Mouse (Mus musculus) lung, adult 18-20 months (tissue): ENCODE data around the gene Mcat.

Experiments
- DNase-seq, 2 experiments: peaks; one replicate each; pipeline ENCODE4 v3.0.0; 2022; ENCODE audit warnings: mixed read lengths in 2 of 2

Gene Mcat

DNA sequence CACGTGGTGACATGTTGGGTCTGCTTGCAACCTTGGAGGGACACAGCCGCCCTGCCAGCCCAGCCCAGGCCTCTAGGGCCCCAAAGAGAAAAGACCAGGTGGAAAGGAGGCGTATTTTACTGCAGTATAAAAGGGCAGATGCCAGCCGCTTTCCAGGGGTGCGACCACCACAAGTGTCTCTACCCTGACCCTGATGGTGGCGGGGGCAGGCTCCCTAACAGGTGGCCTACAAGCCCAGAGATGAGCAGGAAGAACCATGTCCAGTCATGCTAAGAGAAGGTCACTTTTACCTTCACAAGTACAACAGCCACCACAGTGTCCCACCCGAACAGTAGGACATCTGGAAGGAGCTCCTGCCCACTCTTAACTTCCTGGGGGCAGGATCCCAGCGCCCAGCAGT is 12.0 kb upstream of the Mcat start:
- no peak for DNase-seq

DNA sequence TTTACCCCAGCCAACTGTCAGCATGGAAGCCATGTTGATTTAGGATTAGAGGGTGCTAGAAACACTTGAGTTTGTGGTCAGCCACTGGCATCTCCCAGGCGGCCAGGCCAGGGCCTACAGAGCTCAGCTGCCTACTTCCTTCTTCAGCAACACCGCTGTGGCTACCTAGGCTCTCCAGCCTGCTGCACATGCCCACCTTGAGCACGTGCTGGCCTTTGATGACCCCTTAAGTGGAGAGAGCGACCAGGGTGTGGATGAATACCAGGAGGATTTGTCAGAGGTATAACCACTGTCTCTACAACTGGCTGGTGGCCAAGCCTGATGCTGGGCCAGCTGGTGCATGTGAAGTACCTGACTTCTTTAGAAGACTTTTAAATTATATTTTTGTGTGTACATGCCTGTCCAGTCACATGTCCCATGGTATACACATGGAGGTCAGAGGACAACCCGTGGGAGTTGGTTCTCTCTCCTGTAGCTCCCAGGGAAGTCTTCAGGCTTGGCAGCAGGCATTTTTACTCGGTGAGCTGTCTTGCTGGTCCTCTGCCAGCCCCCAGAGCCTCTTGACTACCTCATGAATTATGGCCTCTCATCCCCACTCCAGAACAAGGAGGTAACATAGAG is 11.3 kb upstream of the Mcat start:
- peak; percentile 83 to 87 for DNase-seq

DNA sequence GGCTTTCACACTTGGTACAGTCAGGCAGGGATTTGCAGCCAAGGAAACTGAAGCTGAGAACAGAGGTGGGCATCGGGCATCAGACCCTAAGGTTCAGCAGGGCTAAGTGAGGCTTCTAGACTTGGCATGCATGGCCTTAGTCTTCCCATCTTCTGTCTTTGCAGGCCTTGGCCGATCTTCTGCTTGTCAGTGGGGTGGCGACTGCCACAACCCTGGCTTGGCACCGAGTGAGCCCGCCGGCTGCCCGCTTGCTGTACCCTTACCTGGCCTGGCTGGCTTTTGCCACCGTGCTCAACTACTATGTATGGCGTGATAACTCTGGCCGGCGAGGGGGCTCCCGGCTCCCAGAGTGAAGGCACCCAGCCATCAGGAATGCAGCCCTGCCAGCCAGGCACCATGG is 10.0 kb upstream of the Mcat start:
- no peak for DNase-seq

DNA sequence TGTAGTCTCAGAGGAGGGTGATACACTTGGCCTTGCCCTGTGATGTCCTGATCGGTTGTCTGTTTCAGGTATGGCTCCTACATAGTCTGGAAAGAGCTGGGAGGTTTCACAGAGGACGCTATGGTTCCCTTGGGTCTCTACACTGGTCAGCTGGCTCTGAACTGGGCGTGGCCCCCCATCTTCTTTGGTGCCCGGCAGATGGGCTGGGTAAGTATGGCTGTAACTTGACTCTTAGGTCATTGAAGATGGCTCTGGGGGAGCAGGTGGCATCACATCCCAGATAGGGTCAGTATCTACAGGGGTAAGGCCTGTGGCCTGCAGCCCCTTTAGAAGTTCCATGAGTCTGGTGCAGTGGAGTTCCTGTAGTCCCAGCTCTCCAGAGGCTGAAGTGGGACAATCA is 8.5 kb upstream of the Mcat start:
- no peak for DNase-seq

DNA sequence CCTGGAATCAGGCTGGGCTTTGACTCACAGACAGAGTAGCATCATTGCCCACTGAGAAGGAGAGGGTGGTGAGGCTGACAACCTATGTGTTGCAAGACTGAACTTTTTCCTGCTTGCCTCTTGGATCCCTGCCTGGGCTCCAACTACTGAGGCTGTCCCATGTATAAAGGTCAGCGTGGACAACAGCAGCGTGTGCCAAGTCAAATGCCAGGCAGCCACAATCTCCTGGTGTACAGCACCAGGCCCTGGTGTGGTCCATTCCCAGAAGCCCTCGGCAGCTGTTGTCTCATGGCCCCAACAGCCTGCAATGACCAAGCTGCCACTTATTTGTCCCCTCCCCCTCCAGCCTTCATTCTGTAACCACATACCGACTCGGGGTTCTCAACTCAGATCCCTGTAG is 8.0 kb upstream of the Mcat start:
- peak; percentile 63 to 69 for DNase-seq

DNA sequence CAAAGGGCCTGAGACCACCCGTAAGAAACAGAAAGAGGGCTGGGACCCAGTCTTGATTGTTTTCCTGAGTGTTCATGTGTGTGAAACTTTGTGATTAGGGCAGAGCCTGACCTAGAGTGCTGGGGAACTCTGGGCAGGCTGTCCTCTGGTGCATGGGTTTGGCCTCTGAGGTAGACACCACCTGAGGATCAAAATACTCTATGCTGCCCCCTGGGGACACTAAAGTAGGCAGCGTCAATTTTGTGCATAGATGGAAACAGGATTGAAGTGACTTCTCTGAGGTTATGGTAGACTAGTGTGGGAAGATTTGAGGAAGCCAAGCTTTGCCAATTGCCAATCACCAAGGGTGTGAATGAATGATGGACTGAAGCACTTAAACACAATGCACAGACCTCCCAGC is 7.1 kb upstream of the Mcat start:
- DNase-seq: no peak

DNA sequence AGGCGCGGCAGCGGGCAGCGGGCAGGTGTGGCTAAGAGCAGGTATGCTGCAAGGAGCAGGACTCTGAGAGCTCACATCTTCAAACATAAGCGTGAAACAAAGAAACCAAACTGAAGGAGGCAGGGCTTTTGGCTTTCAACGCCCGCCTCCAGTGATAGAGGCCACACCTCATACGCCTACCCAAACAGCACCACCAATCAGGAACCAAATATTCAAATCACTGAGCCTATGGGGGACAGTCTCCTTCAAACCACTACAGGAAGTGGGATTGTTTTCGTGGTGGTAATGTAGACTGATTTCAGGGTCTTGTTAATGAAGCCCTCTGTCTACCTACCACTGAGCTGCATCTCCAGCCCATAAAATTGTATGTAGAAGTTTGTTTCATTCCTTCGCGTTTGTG is 6.1 kb upstream of the Mcat start:
- DNase-seq: peak in 1 of 2 experiments; percentile 24

DNA sequence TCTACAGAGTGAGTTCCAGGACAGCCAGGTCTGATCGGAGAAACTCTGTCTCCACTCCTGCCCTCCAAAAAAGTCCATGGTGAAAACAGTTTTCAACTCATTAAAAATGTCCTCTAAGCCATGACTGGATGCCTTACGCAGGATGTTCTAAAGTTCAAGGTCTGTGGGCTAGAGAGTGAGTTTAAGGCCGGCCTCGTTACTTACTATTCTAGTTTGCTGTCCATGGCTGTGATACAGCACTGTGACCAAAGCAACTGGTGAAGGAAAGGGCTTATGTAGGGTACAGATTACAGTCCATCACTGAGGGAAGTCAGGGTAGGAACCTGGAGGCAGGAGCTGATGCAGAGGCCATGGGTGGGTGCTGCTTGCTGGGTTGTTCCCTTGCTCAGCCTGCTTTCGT is 5.0 kb upstream of the Mcat start:
- DNase-seq: no peak

DNA sequence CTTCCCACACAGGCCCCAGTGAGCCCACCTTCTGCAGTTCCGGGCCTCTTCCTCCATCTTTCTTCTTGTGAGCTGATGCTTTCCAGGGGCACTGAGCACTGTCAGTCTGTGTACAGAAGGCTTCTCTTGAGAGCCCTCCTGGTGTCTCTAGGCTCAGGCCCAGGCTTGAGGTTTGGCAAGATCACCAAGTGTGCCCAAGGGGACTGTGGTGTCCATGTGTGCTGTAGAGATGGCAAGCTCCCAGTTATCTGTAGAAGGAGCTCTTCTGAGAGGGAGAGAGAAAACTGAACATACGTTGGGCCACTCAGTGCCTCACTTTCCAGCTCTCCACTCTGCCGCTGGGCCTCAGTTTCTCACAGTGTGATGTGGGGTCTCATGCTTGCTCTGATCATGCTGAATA is 4.1 kb upstream of the Mcat start:
- no peak for DNase-seq

DNA sequence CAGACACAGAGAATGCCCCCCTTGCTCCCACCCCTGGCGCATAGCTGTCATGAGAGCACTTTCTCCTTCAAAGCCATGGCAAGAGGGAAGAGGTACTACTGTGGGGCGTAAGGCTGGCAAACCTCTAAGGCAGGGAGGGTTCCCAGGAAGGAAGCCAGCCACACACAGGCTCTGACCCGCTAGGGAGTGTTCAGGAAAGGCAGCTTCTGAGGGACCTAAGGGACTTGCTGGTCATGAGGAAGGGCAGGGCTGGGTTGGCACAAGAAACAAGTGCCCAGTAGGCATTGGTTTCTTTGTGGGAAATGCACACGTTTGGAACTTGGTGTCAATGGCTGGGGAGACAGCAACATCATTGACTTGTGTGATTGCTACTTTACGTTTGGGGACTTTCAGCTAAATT is 2.4 kb upstream of the Mcat start:
- DNase-seq: peak; percentile 28 to 58

DNA sequence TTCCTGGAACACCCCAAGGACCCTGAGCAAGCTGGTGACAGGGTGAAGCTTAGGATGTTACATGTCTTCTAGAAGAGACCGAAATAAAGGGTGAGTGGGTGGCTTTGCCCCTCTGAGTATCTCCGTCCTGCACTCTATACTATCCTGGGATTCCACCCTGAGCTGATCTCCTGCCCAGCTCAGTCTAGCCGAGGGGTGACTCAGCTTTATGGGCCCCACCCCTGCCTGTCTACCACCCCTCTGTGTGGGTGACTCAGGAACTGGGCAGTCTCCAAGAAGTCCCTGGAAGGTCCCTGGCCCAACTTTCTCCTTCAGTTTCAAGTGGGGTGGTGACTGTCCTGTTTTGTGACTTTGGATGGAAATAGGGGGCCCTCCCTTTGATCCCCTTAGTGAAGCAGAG is 1.8 kb upstream of the Mcat start:
- peak; percentile 61 to 74 for DNase-seq

DNA sequence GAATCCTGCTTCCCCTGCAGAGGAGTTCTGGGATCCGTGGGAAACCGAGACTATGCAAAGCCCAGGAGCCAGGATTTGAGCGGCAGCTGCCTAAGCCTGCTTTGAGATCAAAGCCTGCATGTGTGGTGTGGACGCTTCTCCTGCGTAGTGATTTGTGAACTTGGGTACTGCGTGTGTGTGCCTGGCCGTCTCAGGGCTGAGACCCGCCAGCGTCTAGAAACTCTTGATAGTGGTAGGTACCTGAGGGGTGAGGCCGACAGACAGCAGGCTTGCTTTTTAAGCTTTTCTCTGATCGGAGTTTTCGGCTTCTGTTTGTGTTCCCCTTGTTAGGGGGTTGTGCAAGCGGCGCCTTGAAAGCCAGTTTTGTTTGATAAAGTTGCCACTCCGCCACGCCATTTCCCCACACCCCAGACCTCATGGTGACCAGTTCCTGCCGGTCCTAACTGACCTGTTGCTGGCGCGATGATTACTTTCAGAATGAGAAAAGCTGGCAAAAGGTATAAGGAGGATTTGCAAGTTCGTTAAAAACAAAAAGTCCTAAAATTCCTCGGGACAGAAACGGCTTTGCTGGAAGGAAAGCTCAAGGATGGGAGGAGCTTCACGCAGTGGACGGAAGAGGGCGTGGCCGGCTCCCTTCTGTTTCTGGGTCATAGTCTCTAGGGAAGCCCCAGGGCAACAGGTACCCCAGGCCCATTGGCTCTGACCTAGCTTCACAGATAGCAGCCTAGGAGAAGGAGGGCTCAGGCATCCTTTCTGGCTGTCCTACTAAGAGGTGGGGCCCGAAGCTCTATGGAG is 467 bp upstream of the Mcat start:
- peak; percentile 72 to 76 for DNase-seq

DNA sequence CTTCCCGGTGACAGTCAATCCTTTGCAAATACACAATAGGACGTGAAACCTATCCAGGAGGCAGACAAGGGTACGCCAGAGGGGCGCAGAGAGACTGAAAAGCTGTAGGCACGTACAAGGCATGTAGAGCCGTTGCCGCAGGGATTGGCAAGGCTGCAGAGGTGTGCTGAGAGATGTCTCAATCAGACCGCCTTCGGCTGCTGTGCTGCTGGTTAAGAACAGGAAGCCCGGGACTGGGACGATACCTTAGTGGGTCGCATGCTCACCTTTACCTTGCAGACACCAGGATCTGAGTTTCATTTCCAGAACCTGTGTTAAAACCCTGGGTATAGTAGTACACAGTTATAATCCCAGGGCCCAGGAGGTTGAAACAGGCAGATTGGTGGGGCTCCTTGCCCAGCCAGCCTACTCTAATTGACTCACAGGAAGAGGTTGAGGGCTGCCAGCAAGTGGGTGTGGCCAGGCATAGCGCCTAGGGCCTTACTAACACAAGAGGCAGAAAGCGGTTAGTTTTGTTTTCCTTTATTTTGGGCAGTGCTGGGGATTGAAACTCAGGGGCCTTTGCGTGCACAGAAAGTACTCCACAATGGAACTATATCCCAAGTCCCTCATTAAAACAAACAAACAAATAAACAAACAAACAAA is 839 bp downstream of the Mcat start:
- peak; percentile 93 to 95 for DNase-seq

DNA sequence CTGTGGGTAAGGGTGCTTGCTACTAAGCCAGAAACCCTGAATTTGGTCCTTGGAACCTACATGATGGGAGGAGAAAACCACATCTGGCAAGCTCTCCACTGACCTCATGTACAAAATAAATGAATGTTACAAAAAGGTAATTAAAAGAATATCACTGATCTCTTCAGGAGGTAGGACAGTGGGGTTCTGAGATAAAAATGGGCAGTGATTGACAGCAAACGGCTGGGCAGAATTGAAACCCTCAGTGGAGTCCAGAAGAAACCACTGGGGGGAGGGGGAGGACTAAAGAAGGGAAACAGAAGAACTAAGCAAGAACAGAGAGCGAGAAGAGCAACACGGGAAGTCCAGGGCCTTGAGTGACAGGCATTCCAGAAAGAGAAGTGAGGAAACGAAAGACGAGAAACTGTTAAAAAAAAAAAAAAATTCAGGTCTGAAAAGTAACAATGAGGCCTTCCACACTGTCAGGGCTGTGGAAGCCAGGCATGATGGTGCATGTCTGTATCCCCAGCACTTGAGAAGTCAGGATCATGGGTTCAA is 2.6 kb downstream of the Mcat start:
- no peak for DNase-seq

DNA sequence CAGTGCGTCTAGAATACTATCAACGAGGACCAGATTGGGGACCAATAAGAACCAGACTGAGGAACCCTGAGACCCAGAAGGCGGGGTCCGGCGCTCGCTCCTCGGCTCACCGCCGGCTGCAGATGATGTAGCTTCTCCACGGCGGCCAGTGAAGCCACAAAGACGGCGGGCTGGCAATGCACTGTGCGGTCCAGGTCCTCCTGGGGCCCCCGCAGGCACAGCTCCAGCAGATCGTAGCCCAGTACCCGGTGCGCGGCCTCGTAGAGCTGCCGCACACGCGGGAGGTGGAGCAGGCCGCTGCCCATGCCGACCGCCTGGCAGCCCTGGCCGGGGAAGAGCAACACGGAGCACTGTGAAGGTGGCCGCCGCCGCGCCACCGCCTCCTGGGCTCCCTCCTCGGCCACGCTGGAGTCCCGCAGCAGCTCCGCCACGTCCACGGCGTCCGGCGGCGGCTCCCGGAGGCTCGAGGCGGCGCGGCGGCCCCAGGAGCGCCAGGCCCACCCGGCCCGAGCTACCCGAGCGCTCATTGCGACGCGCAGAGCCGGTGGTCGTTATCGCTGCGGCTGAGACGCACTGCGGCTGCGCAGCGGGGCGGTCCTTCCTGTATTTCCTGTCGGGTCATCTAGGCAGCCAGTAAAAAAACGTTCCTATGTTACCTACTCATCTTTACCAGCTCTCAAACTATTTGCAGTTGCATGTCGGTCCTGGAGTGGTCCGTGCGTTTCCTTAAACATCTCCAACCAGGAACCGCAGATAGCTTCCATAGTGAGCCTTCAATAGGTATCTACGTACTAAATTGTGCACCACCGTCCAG is 8.2 kb downstream of the Mcat start:
- peak; percentile 85 to 90 for DNase-seq

DNA sequence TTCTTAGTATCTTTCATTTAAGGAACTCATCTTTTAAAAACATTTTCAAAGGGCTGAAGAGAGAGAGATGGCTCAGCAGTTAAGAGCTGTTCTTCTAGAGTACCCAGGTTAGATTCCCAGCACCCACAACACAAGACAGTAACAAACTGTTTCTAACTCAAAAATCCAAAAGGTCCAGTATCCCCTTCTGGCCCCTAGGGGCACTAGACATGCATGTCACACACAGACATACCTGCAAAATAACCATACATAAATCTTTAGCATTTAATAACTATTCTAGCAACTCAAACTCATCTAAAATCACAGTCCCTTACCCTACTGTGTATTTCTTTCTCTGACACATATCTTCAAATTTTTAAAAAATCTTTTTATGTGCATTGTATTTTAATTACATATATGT is 9.8 kb downstream of the Mcat start:
- no peak for DNase-seq

DNA sequence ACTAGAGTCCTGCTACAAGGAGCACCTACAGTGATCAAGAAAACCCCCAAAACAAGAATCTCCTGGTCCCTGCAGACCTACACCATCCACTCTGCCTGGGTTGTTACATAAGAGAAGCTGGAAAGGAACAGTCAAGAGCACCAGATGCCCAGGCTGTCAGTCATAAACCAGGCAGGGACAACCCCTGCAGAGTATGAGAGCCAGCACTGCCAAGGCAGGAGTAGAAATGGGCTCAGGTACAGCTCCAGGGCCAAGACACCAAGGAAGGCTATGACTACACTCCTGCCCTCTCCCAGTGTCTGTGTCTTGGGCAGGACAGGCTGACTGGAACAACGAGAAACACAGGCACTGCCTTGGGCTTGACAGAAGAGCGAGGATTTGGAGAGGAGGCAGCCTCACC is 13.4 kb downstream of the Mcat start:
- DNase-seq: no peak

DNA sequence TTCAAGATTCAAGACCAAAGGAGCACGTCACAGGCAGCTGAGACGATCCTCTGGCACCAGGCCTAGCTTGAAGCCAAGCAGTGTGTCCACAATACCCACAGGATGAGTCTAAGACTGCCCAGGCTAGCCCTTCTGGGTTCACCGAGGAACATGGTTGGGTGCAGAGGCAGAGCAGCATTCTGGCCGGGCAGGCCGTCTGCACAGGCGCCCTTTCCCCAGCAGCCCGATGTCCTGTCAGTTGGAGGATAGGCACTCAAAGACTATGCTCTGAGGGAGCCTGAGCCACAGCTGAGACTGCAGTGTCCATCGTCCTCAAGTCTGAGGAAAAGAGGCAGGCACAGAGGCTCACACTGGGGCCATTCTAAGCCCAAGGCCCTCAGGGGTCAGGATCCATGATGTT is 16.4 kb downstream of the Mcat start:
- no peak for DNase-seq

DNA sequence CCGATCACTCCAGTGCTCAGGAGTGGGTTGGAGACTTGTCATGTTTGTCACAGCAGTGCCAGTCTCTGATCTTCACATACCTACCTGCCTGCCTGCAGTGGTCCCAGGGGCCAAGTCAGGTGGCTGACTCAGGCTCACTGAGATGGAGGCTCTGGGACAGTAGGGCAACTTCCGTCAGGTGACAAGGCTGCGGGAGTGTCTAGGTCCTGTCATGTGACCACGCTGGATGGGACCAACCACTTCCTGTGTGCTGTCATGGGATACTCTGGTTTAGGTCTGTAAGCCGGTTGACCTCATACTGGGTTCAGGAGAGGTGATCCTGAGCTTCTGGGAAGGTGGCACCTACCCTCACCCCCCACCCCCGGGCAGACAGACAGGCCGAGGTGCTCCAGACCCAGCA is 17.6 kb downstream of the Mcat start:
- no peak for DNase-seq

DNA sequence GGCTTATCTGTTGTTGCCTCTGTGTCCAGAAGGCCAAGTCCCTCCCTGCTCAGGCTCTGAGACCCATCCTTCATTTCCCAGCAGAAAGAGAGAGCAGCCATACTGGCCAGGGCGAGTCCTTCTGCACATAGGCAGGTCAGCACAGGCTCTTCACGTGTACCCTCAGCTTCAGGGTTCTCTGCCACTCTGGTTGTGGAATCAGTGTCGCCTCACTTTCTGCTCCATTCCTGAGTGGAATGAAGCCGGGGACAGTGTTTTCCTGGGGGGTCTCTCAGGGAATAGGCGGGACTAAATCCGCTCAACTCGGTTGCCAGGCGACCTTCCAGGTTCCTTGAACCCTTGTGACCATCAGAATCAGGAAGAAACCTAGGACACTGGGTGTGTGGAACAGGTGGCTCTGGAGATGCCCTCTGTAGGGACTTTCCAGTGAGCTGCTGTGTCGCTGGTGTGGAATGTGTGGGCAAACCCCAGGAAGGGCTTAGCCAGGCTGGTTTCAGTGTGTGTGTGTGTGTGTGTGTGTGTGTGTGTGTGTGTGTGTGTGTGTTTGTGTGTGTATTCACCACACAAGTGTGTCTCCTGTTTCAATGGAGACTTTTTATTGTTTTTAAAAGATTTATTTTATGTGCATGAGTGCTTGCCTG is 21.8 kb downstream of the Mcat start:
- peak; percentile 61 to 70 for DNase-seq

DNA sequence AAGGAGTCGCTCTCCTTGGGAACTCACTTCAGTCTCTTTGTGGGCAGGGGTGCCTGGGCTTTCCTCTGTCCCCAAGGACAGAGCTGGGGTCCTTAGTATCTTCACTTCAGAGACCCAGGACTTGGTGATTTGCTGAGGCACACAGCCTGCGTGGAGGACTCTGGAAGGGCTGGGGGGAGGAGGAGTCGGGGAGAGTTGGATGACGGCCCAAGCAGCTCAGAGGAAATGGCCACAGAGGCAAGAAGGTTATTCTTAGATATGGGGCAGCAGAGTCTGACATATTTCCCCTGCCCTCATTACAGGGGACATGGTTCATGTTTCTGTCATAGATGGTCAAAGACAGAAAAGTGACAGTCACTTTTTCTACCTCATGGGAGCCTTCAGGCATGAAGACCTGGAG is 23.7 kb downstream of the Mcat start:
- peak; percentile 68 to 70 for DNase-seq

DNA sequence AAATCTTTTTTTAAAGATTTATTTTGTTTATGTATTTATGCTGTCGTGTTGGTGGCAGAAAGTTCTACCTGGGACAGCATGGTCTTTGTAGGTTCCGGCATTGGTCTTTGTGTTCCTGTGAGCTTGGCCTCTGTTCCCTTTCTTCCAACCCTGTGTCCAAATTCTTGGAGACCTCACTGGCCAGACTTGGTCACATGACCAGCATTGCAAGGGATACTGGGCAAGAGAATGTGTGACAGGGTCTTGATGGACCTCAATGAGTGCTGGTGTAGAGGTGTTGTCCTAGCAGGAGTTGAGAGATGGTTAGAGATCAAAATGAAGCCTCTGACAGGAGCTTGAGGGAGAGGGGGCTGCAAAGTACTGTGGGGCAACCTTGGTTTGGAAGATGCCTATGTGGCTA is 24.7 kb downstream of the Mcat start:
- DNase-seq: no peak

DNA sequence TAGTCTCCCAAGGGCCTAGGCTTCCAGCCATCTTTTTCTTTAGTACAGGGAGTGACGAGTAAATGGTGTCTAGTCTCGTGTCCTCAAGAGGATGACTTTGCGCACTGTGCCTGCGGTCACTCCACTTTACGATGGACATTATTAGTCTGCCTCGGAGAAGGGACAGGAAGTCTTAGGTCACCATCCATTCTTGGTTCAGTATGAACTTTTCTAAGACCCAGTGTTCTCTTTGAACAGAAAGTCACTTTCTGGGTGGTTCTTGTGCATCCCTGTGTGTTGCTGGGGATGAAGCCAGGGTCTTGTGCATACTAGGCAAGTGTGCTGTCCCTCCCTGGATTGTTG is 27.7 kb downstream of the Mcat start:
- no peak for DNase-seq
